Mouse (Mus musculus) liver, postnatal 0 days (tissue): ENCODE measurements around the gene Cacna2d4. TPM values are rescaled to one million over a fixed set of nuclear protein-coding genes. Genes with fewer than 3 reads are reported as not detected.

ENCODE experiments used
- ATAC-seq: fragments of 200-750 bp; cut with Nextera tagmentation; 2 replicates; pipeline ENCODE4 v1.8.0; 2017; ENCODE audit warnings: mild to moderate bottlenecking, moderate library complexity
- DNase-seq: peaks from one replicate; pipeline ENCODE4 v3.0.0-alpha.2; 2016
- H3K27ac ChIP-seq: fragments of 300-500 bp; sonication (generic); 2 replicates; pipeline ENCODE4 v1.5.1; 2014; ENCODE audit warnings: antibody characterized with exemption, moderate library complexity, mild to moderate bottlenecking, low read depth
- H3K27me3 ChIP-seq: fragments of 300-500 bp; sonication (generic); 2 replicates; pipeline ENCODE4 v1.6.1; 2014; ENCODE audit warnings: low read length, control low read depth, mixed read lengths; ENCODE audit not compliant: insufficient read depth
- H3K36me3 ChIP-seq: fragments of 300-500 bp; sonication (generic); replicated peaks from 2 replicates; pipeline ENCODE4 v1.6.1; 2014; ENCODE audit warnings: mild to moderate bottlenecking, control low read depth, low read length, moderate library complexity, mixed read lengths; ENCODE audit not compliant: insufficient read depth
- H3K4me1 ChIP-seq: fragments of 300-500 bp; sonication (generic); 2 replicates; pipeline ENCODE4 v1.6.1; 2014; ENCODE audit warnings: antibody characterized with exemption, mild to moderate bottlenecking, control low read depth; ENCODE audit not compliant: insufficient read depth
- H3K4me2 ChIP-seq: fragments of 300-500 bp; sonication (generic); 2 replicates; pipeline ENCODE4 v1.6.1; 2014; ENCODE audit warnings: low read depth, mild to moderate bottlenecking, low read length, moderate library complexity, mixed read lengths
- H3K4me3 ChIP-seq: fragments of 300-500 bp; sonication (generic); 2 replicates; pipeline ENCODE4 v1.5.1; 2014; ENCODE audit warnings: low read depth, low read length
- H3K9ac ChIP-seq: fragments of 300-500 bp; sonication (generic); replicated peaks from 2 replicates; pipeline ENCODE4 v1.6.1; 2014; ENCODE audit warnings: mild to moderate bottlenecking, moderate library complexity
- H3K9me3 ChIP-seq: fragments of 300-500 bp; sonication (generic); 2 replicates; pipeline ENCODE4 v1.6.1; 2016; ENCODE audit warnings: mild to moderate bottlenecking, control low read depth, low read length, mixed read lengths
- CTCF ChIP-seq: sonication (generic); IDR thresholded peaks from 2 replicates; pipeline ENCODE4 v1.5.1; 2016; ENCODE audit warnings: antibody characterized with exemption, low read depth
- EP300 ChIP-seq: IDR thresholded peaks from 2 replicates; pipeline ENCODE4 v1.6.1; 2016; ENCODE audit warnings: antibody characterized with exemption, low read depth, mild to moderate bottlenecking
- WGBS: fragments of 180-500 bp; shearing (Covaris S2); extraction: QIAGEN DNeasy Blood & Tissue Kit; methylation state at CpG from one replicate; pipeline ENCODE4 v1.1.7; 2014; ENCODE audit not compliant: insufficient replicate concordance; 5-methylcytosine and 5-hydroxymethylcytosine counted together
- polyA plus RNA-seq: library from polyadenylated mRNA; unstranded; fragments of >200 nt; fragmentation: Nextera tagmentation; extraction: Ambion mirVana; gene quantifications from 2 replicates; pipeline ENCODE4 v1.2.1, GENCODE M21; 2015

Gene Cacna2d4
- polyA plus RNA-seq: 0.02 and 0.08 TPM in 2 replicates

- no peak for ATAC-seq
- H3K27me3 ChIP-seq: no peaks in the 10 kb centered on the region
- DNase-seq: no peak
- no peaks in the 10 kb centered on the region for H3K9me3 ChIP-seq
- no peak within 1 kb of the TSS for H3K4me2 ChIP-seq
- no peak within 1 kb of the TSS for H3K9ac ChIP-seq
- WGBS: 35% methylated on average over 1 of the region's 1 CpGs
- H3K27ac ChIP-seq: no peak within 1 kb of the TSS
- H3K4me3 ChIP-seq: no peak within 1 kb of the TSS
- H3K4me1 ChIP-seq: no peaks in the 10 kb centered on the region
- H3K36me3 ChIP-seq: no peaks in the 10 kb centered on the region
- TF ChIP-seq EP300: no peak
- TF ChIP-seq CTCF: no peak
Measured at GRCm38 (mm10) chr6:119236241-119236640, at the start of gene Cacna2d4. Gene Cacna2d4 (plus strand): TSS chr6:119236526.

DNA sequence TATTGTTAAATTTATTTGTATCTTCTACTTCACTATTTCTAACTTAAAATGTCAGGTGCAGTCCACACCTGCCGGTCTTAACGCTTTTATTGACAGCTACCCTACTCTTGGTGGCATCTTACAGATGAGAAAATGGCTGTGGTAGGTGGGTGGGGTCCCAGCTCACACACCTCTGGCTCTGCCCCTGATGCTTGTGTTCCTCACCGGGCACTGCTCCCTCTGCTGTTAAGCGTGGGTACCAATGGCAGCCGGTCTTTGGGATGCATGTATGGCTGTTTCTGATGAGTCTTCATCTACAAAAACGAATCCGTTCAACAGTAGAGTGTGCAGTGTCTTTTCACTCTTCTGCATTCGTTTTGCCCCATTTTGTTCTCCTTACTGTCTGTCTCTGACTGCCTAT lies 49.7 kb upstream of the Cacna2d4 start:
- no peak overlapping the region for H3K27ac ChIP-seq
- H3K4me1 ChIP-seq: no peaks in the 10 kb centered on the region
- 62% methylated on average over 8 of the region's 8 CpGs for WGBS
- no peak for DNase-seq
- no peak overlapping the region for H3K4me2 ChIP-seq
- H3K27me3 ChIP-seq: no peaks in the 10 kb centered on the region
- ATAC-seq: no peak
- H3K36me3 ChIP-seq: peaks cover 11% of the 10 kb centered on the region
- no peak for TF ChIP-seq EP300
- TF ChIP-seq CTCF: peak; percentile 44
- no peaks in the 10 kb centered on the region for H3K9me3 ChIP-seq
- H3K9ac ChIP-seq: no peak overlapping the region
- H3K4me3 ChIP-seq: no peak overlapping the region

GRCm38 (mm10) chr6:119187631-119188030 lies 48.7 kb upstream of the Cacna2d4 start:
- WGBS: 82% methylated on average over 6 of the region's 6 CpGs
- Histone ChIP-seq H3K27me3 (no peaks in the 10 kb centered on the region), H3K36me3 (peaks cover 13% of the 10 kb centered on the region), H3K4me2 (no peak overlapping the region), H3K4me1 (no peaks in the 10 kb centered on the region), H3K9ac (no peak overlapping the region), H3K27ac (no peak overlapping the region), H3K4me3 (no peak overlapping the region), H3K9me3 (no peaks in the 10 kb centered on the region)
- ATAC-seq (no peak), DNase-seq (no peak)
- TF ChIP-seq CTCF (no peak), EP300 (no peak)

DNA sequence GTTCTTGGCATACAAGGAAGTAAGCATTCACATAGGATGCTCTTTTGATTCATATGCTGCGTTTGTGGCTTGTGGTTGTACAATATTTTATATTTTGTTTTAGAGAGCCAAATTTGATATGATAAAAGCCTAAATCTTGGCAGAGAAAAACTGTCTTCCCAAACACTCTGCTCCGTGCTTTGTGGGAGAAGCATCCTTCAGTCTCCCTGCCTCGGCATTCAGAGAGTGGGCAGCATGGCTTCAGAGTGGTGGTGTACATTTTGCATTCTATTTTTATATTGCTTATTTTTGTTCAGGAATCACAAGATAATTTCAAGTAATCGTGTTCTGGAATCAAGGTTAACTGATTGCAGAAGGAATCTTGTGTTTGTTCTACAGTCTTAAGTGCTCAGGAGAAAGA lies 44.8 kb upstream of the Cacna2d4 start:
- H3K27me3 ChIP-seq: no peaks in the 10 kb centered on the region
- WGBS: 78% methylated on average over 4 of the region's 4 CpGs
- peaks cover 10% of the 10 kb centered on the region; the same call in 1 of the 2 replicates for H3K36me3 ChIP-seq
- ATAC-seq (no peak), DNase-seq (no peak)
- H3K27ac ChIP-seq: no peak overlapping the region
- no peak overlapping the region for H3K4me2 ChIP-seq
- H3K9ac ChIP-seq: no peak overlapping the region
- H3K4me1 ChIP-seq: peaks cover 2% of the 10 kb centered on the region; the same call in 1 of the 2 replicates
- H3K9me3 ChIP-seq: no peaks in the 10 kb centered on the region
- no peak overlapping the region for H3K4me3 ChIP-seq
- no peak for TF ChIP-seq CTCF
- TF ChIP-seq EP300: no peak

- Histone ChIP-seq H3K36me3 (peaks cover 9% of the 10 kb centered on the region; the same call in 1 of the 2 replicates), H3K9me3 (no peaks in the 10 kb centered on the region), H3K4me2 (no peak overlapping the region), H3K27me3 (no peaks in the 10 kb centered on the region), H3K9ac (no peak overlapping the region), H3K27ac (no peak overlapping the region), H3K4me1 (peaks cover 5% of the 10 kb centered on the region), H3K4me3 (no peak overlapping the region)
- DNase-seq (no peak), ATAC-seq (no peak)
- TF ChIP-seq CTCF (no peak), EP300 (no peak)
- 84% methylated on average over 15 of the region's 15 CpGs for WGBS
Measured at GRCm38 (mm10) chr6:119193571-119194154, 42.7 kb upstream of the Cacna2d4 start.

DNA sequence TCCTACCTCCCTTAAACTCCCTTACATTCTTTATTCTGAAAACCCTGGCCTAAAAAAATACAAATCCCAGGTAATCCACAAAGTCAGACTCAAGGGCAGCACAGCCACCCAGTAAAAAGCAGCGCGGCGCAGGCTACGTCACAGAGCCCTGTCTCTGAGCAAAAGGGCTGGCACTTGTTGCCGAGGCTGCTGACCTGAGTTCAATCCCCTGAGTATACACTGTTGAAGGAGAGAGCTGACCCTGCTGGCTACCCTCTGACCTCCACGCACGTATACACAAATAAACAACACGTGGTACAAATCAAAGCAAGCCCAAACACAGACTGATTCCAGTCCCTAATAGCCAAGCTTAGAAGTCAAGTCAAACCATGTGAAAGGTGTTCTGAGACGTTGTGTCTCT lies 42.2 kb upstream of the Cacna2d4 start:
- H3K4me1 ChIP-seq: peaks cover 5% of the 10 kb centered on the region
- H3K4me2 ChIP-seq: no peak overlapping the region
- DNase-seq (no peak), ATAC-seq (no peak)
- H3K27ac ChIP-seq: no peak overlapping the region
- H3K27me3 ChIP-seq: no peaks in the 10 kb centered on the region
- H3K9ac ChIP-seq: no peak overlapping the region
- H3K9me3 ChIP-seq: no peaks in the 10 kb centered on the region
- no peak overlapping the region for H3K4me3 ChIP-seq
- H3K36me3 ChIP-seq: peaks cover 6% of the 10 kb centered on the region; the same call in 1 of the 2 replicates
- WGBS: 77% methylated on average over 9 of the region's 9 CpGs
- TF ChIP-seq CTCF (no peak), EP300 (no peak)
